14 mouse cellular contexts compared by ENCODE assay signal in genomic region chr7:84722804-84723459, GRCm38 (mm10). TPM values are rescaled to one million over a fixed set of nuclear protein-coding genes. Genes with fewer than 3 reads are reported as not detected.
DNase-seq lines count a peak whose midpoint lies in the region; ATAC-seq lines count a peak whose summit lies in the region.
"Had no signal": no experiment of that assay in that cellular context is flagged by ENCODE, and none has a peak within 500 bp of the region (broad histone marks: within the 10 kb centered on the region; RNA-seq: fewer than 3 reads in every experiment).

No protein-coding gene starts in this region.

- H3K27me3 ChIP-seq in heart, embryonic 11.5 days (ENCODE audit: control insufficient read depth, insufficient read depth, low read length): no peaks in the 10 kb centered on the region
- H3K27me3 ChIP-seq in liver, embryonic 12.5 days (replicated peaks): 0 out of 2 replicates have a peak, but pooled peaks cover under 1% of the 10 kb centered on the region
- H3K27me3 ChIP-seq: embryonic facial prominence, embryonic 13.5 days; midbrain, embryonic 13.5 days had no signal

- no peaks in the 10 kb centered on the region for H3K36me3 ChIP-seq in heart, embryonic 11.5 days (ENCODE audit: control insufficient read depth, insufficient read depth, low read length)
- H3K36me3 ChIP-seq in liver, embryonic 12.5 days: no peaks in the 10 kb centered on the region
- H3K36me3 ChIP-seq: embryonic facial prominence, embryonic 13.5 days; midbrain, embryonic 13.5 days had no signal

- H3K27ac ChIP-seq in heart, embryonic 11.5 days (ENCODE audit: low read depth, low read length): peak overlapping the region; percentile 46; the same call in 1 of the 2 replicates
- peak overlapping the region; percentile 91 for H3K27ac ChIP-seq in liver, embryonic 12.5 days
- H3K27ac ChIP-seq: embryonic facial prominence, embryonic 13.5 days; heart, adult 2 months; hindbrain, embryonic 14.5 days; midbrain, embryonic 13.5 days had no signal

- no peak overlapping the region for H3K4me3 ChIP-seq in heart, embryonic 11.5 days (ENCODE audit: low read depth, low read length)
- no peak overlapping the region for H3K4me3 ChIP-seq in liver, embryonic 12.5 days
- H3K4me3 ChIP-seq: embryonic facial prominence, embryonic 13.5 days; heart, adult 2 months; midbrain, embryonic 13.5 days had no signal

- no peaks in the 10 kb centered on the region; the same call in 1 of the 2 replicates for H3K4me1 ChIP-seq in heart, embryonic 11.5 days (ENCODE audit: control insufficient read depth, insufficient read depth, low read length)
- H3K4me1 ChIP-seq in liver, embryonic 12.5 days: peaks cover 39% of the 10 kb centered on the region
- H3K4me1 ChIP-seq: embryonic facial prominence, embryonic 13.5 days; midbrain, embryonic 13.5 days had no signal

- peak; percentile 97 for ATAC-seq in heart, embryonic 11.5 days (replicated peaks; ENCODE audit: insufficient number of reproducible peaks, low FRiP score, low TSS enrichment)
- peak; percentile 100 for ATAC-seq in liver, embryonic 12.5 days
- no peak for ATAC-seq in monocyte, adult 5-6 weeks (replicated peaks; ENCODE audit: insufficient number of reproducible peaks, low FRiP score, low TSS enrichment, poor library complexity, severe bottlenecking)
- ATAC-seq: midbrain, embryonic 13.5 days had no signal

- DNase-seq in heart, adult 9 months (ENCODE audit: low spot score in 2 of 2): no peak
- DNase-seq in c-Kit-negative CD71-positive TER-119-positive erythroid progenitor cells, embryonic 14.5 days (ENCODE audit: low read depth, low spot score): peak; percentile 87
- DNase-seq in spleen, postnatal 36 days (ENCODE audit: low spot score in 2 of 2): peak; percentile 55 to 76
- no peak for DNase-seq in kidney, adult 9 months
- DNase-seq in urinary bladder, postnatal 36 days (ENCODE audit: low spot score in 2 of 2): no peak
- DNase-seq: cerebellum, adult 11 months; heart, adult 2 months; kidney, postnatal 10 days had no signal

- no peaks in the 10 kb centered on the region for H3K9me3 ChIP-seq in heart, embryonic 11.5 days (replicated peaks; ENCODE audit: control insufficient read depth, low read length)
- no peaks in the 10 kb centered on the region for H3K9me3 ChIP-seq in liver, embryonic 12.5 days (replicated peaks)
- H3K9me3 ChIP-seq: embryonic facial prominence, embryonic 13.5 days; midbrain, embryonic 13.5 days had no signal

- 24% methylated on average over 7 of the region's 7 CpGs for WGBS in heart, embryonic 11.5 days (ENCODE audit: insufficient replicate concordance)
- 8% methylated on average over 7 of the region's 7 CpGs for WGBS in liver, embryonic 12.5 days (ENCODE audit: insufficient replicate concordance)

- no peak overlapping the region for H3K9ac ChIP-seq in heart, embryonic 11.5 days (ENCODE audit: low read depth, low read length)
- peak overlapping the region; percentile 42; the same call in 1 of the 2 replicates for H3K9ac ChIP-seq in liver, embryonic 12.5 days
- H3K9ac ChIP-seq: embryonic facial prominence, embryonic 13.5 days; hindbrain, embryonic 14.5 days; midbrain, embryonic 13.5 days had no signal

- no peak overlapping the region for H3K4me2 ChIP-seq in heart, embryonic 11.5 days
- peak overlapping the region; percentile 54 for H3K4me2 ChIP-seq in liver, embryonic 12.5 days
- H3K4me2 ChIP-seq: embryonic facial prominence, embryonic 13.5 days; hindbrain, embryonic 14.5 days; midbrain, embryonic 13.5 days had no signal

RNA-seq across cellular contexts. Expression of gene Zfand6, which starts 33.2 kb away (rescaled TPM):
- polyA plus RNA-seq in heart, embryonic 11.5 days (2014; fragmentation: Nextera tagmentation; extraction: Ambion mirVana): 169 and 175 TPM in 2 replicates
- 125 and 126 TPM in 2 replicates for polyA plus RNA-seq in liver, embryonic 12.5 days (2016; fragmentation: Nextera tagmentation; extraction: Ambion mirVana)
- 176 to 191 TPM (median 189 TPM) in 3 replicates for total RNA-seq in monocyte, adult 5-6 weeks (2017)

Comparison
In these comparisons a context has a peak if more than half of its experiments do, and no peak if none do; other contexts are left out.
1. DNase-seq: peak in c-Kit-negative CD71-positive TER-119-positive erythroid progenitor cells, embryonic 14.5 days (single experiment) and spleen, postnatal 36 days (2 of 2); none in heart, adult 9 months (0 of 2), kidney, adult 9 months (single experiment) and urinary bladder, postnatal 36 days (0 of 2).